Mouse (Mus musculus): ENCODE measurements around the gene Slc25a25. TPM values are rescaled to one million over a fixed set of nuclear protein-coding genes. Genes with fewer than 3 reads are reported as not detected.

Gene Slc25a25
- 36.9 and 37.6 TPM in 2 replicates for polyA plus RNA-seq (2012; rRNA removed)

DNA sequence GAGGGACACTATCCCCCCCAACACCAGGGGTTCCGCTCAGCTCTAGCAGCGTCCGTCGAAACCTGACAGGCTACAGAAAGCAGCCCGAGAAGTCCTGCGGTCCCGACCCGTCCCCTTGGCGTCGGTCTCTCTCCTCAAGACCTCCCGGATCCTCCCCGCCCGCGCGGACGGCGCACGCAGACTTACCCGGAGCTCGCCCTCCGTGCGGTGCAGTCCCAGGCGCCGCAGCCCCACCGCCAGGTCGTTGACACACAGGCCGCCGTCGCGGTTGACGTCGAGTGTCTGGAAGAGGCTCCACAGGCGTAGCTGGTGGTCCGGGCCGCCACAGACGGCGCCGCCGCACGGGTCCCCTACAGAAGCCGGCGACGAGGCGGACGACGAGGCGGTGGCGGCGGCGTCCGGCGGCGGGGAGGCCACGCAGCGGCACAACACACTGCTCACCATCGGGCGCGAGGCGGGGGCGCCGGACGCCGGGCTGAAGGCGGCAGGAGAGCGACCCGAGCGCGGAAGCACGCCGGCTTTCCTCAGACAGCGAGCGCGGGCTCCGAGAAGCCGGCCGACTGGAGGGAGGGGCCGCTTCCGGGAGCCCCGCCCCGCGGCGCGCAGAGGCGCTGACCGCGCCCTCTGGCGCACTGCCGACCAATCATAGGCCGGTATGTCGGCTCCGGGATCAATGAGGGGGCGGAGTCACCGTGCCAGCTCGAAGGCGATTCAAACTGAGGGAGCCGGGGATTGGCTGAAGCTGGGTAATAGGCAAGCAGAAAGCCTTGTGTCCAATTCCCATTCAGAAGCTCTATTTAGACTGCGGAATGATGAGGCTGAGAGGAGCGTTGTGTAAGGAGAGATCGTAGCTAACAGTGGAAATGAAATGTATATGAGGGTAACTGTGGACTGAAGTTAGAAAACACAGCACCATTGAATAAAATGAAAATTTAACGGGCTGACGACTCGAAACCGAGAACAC, at the start of gene Slc25a25:
Slc25a25 (minus strand) TSS at position 565 of the 964 bp plus-strand sequence.

DNA sequence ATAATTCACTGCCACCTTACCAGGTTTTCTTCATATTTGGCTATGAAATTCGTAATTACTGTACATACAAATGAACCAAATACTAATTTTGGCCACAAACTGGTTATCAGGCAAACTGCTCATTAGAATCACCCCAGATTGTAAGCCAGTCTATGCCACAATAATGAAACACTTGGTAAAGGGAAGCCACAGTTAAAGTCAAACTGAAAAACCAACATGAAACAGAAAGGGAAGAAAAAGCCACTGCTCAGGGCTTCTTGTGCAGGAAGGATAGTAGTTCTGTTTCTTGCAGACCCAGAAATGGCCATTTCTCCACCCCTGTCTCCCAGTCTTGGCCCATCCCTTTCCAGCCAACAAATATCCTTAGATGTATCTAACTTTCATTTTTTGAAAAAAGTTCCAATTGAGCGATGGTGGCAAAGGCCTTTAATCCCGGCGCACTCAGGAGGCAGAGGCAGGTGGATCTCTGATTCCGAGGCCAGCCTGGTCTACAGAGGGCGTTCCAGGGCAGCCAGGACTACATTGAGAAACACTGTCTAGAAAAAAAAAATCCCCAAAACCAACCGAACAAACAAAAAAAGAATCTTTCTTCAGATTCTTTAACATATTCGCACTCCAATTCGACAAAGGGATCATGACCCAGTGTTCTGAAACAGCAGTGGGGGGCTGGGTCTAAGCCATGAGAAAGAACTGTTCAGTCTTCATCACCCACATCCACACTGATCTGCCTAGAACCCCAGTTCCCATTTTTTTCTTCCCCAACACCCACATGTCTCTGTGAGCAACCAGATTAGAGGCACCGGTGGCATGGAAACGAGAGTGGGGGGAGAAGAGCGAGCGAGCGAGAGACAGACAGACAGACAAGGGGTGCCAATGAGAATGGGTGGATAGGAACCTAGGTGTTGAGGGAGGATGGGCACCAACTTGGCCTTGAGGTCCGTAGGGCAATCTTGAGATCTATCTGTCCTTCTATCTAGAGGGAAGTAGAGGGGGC, 1.2 kb downstream of the Slc25a25 start, which contains the start of gene Naif1:
Naif1 (plus strand) TSS at position 697 of the 994 bp plus-strand sequence.

DNA sequence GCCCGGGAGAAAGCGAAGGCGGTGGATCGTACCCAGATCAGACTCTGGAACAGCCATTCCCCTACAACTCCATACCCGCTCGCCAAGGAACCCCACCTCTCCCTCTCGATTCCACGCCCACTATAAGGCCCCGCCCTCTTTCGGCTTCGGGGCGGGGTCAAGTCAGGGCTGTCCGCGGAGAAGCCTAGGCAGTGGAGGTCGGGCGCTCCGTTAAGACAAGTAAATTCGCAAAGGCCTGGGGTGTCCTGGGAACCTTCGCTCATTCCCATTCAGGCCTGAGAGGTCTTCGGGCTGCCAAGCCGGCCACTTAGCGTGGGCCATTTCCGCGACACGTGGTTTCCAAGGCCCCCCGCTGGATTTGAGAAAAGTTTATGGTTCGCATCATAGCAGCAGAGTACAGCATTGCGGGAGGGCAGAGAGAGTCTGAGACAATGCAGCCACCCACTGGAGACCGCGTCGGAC, 55.7 kb downstream of the Slc25a25 start, which contains the start of gene Ptges2:
Ptges2 (plus strand) TSS at position 413 of the 462 bp plus-strand sequence.

DNA sequence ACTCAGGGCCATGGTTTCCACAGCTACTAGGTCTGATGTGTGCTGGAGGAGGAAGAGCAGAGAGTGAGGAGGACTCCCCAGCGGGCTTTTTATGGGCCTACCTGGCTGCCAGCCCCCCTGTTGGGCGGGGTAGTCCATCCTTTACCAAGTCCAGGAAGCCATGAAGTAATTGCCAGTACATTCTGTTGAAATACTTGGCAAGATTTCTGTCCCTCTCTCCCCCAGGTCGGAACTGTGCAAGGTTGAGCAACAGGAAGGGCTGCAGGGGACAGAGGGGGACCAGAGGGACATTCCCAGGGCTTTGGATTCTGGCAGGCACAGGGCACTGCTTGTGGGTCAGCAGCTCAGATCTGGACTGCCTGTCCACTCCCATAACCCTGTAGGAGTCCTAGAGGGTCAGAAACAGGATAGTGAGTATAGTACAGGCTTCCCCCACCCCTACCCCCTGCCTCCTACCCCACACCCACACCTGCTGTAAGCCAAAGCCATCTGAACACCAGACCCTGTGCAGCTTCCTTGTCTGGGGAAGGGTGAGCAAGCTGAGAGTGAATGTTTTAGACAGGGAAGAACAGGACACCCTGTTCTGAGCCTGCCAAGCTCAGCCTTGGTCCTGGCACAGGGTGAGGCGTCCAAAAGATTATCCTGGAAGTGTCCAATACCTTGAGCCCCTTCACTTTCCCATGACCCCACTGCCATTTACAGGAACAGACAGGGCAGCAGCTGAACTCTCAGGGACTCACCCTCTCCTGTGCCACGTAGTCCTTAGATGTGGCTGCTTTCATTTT, 63.3 kb downstream of the Slc25a25 start, which contains the start of gene Lcn2:
Lcn2 (minus strand) TSS at position 547 of the 785 bp plus-strand sequence.

DNA sequence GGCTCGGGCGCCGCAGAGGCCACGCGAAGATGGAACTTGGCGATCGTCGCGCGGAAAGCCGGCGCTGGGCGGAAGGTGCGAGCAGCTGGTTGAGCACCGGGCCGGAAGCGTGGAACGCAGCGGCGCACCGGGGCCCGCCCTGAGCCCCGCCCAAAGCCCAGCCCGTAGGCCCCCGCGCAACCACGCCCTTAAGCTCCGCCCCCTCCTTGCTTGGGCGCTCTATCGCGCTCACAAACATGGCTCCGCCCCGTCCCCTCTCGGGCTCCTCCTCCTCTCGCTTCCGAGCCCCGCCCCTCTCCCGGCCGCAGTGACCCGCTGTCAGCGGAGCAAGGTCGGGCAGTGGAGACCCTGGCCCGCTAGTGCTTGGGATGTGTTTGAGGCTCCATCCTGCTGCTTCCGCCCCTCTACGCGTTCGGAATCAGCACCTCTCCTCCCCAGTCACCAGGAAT, 69.4 kb downstream of the Slc25a25 start, which contains the start of gene 1110008P14Rik:
1110008P14Rik (minus strand) TSS at position 164 of the 449 bp plus-strand sequence.

Other genes with a start within 250 kb of the Slc25a25 start
- gene Pomt1, start 214.9 kb downstream of the Slc25a25 start, polyA plus RNA-seq (2012; rRNA removed), result 40.2 and 43.3 TPM in 2 replicates
- gene Uck1, start 191.3 kb downstream of the Slc25a25 start, polyA plus RNA-seq (2012; rRNA removed), result 71.8 and 74.1 TPM in 2 replicates
- gene Golga2, start 164.1 kb downstream of the Slc25a25 start, polyA plus RNA-seq (2012; rRNA removed), result 51.7 and 57.5 TPM in 2 replicates
- gene Swi5, start 163.4 kb downstream of the Slc25a25 start, polyA plus RNA-seq (2012; rRNA removed), result 373 and 404 TPM in 2 replicates
- 227 and 232 TPM in 2 replicates for gene Ciz1, start 99.1 kb downstream of the Slc25a25 start, polyA plus RNA-seq (2012; rRNA removed)
- 141 and 226 TPM in 2 replicates for gene Dnm1, start 98.1 kb downstream of the Slc25a25 start, polyA plus RNA-seq (2012; rRNA removed)
- gene 1110008P14Rik, start 69.5 kb downstream of the Slc25a25 start, polyA plus RNA-seq (2012; rRNA removed), result 81.0 and 92.5 TPM in 2 replicates
- gene Lcn2, start 63.2 kb downstream of the Slc25a25 start, polyA plus RNA-seq (2012; rRNA removed), result 0.70 and 1.2 TPM in 2 replicates
- 44.8 and 49.5 TPM in 2 replicates for gene Ptges2, start 55.5 kb downstream of the Slc25a25 start, polyA plus RNA-seq (2012; rRNA removed)
- gene Naif1, start 988 bp downstream of the Slc25a25 start, polyA plus RNA-seq (2012; rRNA removed), result 3.7 and 4.0 TPM in 2 replicates
- gene Fam102a, start 83.9 kb upstream of the Slc25a25 start, polyA plus RNA-seq (2012; rRNA removed), result 8.6 and 10.4 TPM in 2 replicates
- gene Dpm2, start 119.4 kb upstream of the Slc25a25 start, polyA plus RNA-seq (2012; rRNA removed), result 162 and 163 TPM in 2 replicates
- 12.2 and 12.4 TPM in 2 replicates for gene Pip5kl1, start 123.4 kb upstream of the Slc25a25 start, polyA plus RNA-seq (2012; rRNA removed)
- 0.16 and 0.17 TPM in 2 replicates for gene 9430097D07Rik, start 124.2 kb upstream of the Slc25a25 start, polyA plus RNA-seq (2012; rRNA removed)
- 17.9 and 23.0 TPM in 2 replicates for gene St6galnac4, start 135.7 kb upstream of the Slc25a25 start, polyA plus RNA-seq (2012; rRNA removed)
- 20.1 and 25.6 TPM in 2 replicates for gene St6galnac6, start 148.3 kb upstream of the Slc25a25 start, polyA plus RNA-seq (2012; rRNA removed)
- gene Ak1, start 170.3 kb upstream of the Slc25a25 start, polyA plus RNA-seq (2012; rRNA removed), result 35.9 and 36.5 TPM in 2 replicates
- gene Eng, start 195.2 kb upstream of the Slc25a25 start, polyA plus RNA-seq (2012; rRNA removed), result 24.4 and 31.1 TPM in 2 replicates

Data from central nervous system, embryonic 14 days (tissue).